Mouse (Mus musculus): ENCODE results near the gene Myocd. TPM values are rescaled to one million over a fixed set of nuclear protein-coding genes. Genes with fewer than 3 reads are reported as not detected.

The Myocd gene
- total and polyA plus RNA-seq, 2 experiments from 2014 or later = 55.9 to 129 TPM

GRCm38 (mm10) chr11:65240521-65240920 is 29.3 kb downstream of the Myocd start:
- H3K27me3 ChIP-seq (ENCODE audit: control insufficient read depth, insufficient read depth, low read length) = no peaks in the 10 kb centered on the region
- ATAC-seq (ENCODE audit: insufficient read depth, low read depth) (no peak), DNase-seq (ENCODE audit: low spot score) (no peak)
- WGBS = 84% methylated on average over 7 of the region's 7 CpGs
- TF ChIP-seq CTCF (IDR thresholded peaks at IDR 0.05; ENCODE audit: low read depth) = no peak
- TF ChIP-seq EP300 (IDR thresholded peaks at IDR 0.05; ENCODE audit: low read depth) = no peak
- H3K4me1 ChIP-seq (ENCODE audit: control insufficient read depth, insufficient read depth) = peaks cover 32% of the 10 kb centered on the region
- no peak overlapping the region for H3K4me3 ChIP-seq (ENCODE audit: low read depth, low read length)
- no peak overlapping the region for H3K4me2 ChIP-seq (ENCODE audit: low read depth, low read length)
- H3K9me3 ChIP-seq (replicated peaks; ENCODE audit: control insufficient read depth, low read length) = no peaks in the 10 kb centered on the region
- H3K27ac ChIP-seq (ENCODE audit: low read depth) = peak overlapping the region; percentile 15; the same call in 1 of the 2 replicates
- H3K36me3 ChIP-seq (replicated peaks; ENCODE audit: control insufficient read depth, insufficient read depth, low read length) = no peaks in the 10 kb centered on the region
- no peak overlapping the region for H3K9ac ChIP-seq (replicated peaks; ENCODE audit: low read depth, low read length)

GRCm38 (mm10) chr11:65237896-65238295 is 31.9 kb downstream of the Myocd start:
- Histone ChIP-seq H3K27me3 (ENCODE audit: control insufficient read depth, insufficient read depth, low read length) (no peaks in the 10 kb centered on the region), H3K4me2 (ENCODE audit: low read depth, low read length) (no peak overlapping the region), H3K36me3 (replicated peaks; ENCODE audit: control insufficient read depth, insufficient read depth, low read length) (peaks cover 4% of the 10 kb centered on the region; the same call in 1 of the 2 replicates), H3K9ac (replicated peaks; ENCODE audit: low read depth, low read length) (no peak overlapping the region), H3K9me3 (replicated peaks; ENCODE audit: control insufficient read depth, low read length) (no peaks in the 10 kb centered on the region), H3K27ac (ENCODE audit: low read depth) (0 out of 2 replicates have a peak overlapping the region, but pooled peaks have one; percentile 39), H3K4me1 (ENCODE audit: control insufficient read depth, insufficient read depth) (peaks cover 31% of the 10 kb centered on the region), H3K4me3 (ENCODE audit: low read depth, low read length) (no peak overlapping the region)
- DNase-seq (ENCODE audit: low spot score) (no peak), ATAC-seq (ENCODE audit: insufficient read depth, low read depth) (no peak)
- no peak for TF ChIP-seq CTCF (IDR thresholded peaks at IDR 0.05; ENCODE audit: low read depth)
- no peak for TF ChIP-seq EP300 (IDR thresholded peaks at IDR 0.05; ENCODE audit: low read depth)
- WGBS = 79% methylated on average over 3 of the region's 3 CpGs

GRCm38 (mm10) chr11:65236907-65237306 is 32.9 kb downstream of the Myocd start:
- Histone ChIP-seq H3K9ac (replicated peaks; ENCODE audit: low read depth, low read length) (no peak overlapping the region), H3K4me2 (ENCODE audit: low read depth, low read length) (no peak overlapping the region), H3K27ac (ENCODE audit: low read depth) (peak overlapping the region; percentile 83), H3K9me3 (replicated peaks; ENCODE audit: control insufficient read depth, low read length) (no peaks in the 10 kb centered on the region), H3K27me3 (ENCODE audit: control insufficient read depth, insufficient read depth, low read length) (no peaks in the 10 kb centered on the region), H3K4me3 (ENCODE audit: low read depth, low read length) (no peak overlapping the region), H3K36me3 (replicated peaks; ENCODE audit: control insufficient read depth, insufficient read depth, low read length) (peaks cover 7% of the 10 kb centered on the region; the same call in 1 of the 2 replicates), H3K4me1 (ENCODE audit: control insufficient read depth, insufficient read depth) (peaks cover 31% of the 10 kb centered on the region)
- ATAC-seq (ENCODE audit: insufficient read depth, low read depth) = no peak
- DNase-seq (ENCODE audit: low spot score) = no peak
- 52% methylated on average over 2 of the region's 2 CpGs for WGBS
- TF ChIP-seq CTCF (IDR thresholded peaks at IDR 0.05; ENCODE audit: low read depth) (no peak), EP300 (IDR thresholded peaks at IDR 0.05; ENCODE audit: low read depth) (no peak)

DNA sequence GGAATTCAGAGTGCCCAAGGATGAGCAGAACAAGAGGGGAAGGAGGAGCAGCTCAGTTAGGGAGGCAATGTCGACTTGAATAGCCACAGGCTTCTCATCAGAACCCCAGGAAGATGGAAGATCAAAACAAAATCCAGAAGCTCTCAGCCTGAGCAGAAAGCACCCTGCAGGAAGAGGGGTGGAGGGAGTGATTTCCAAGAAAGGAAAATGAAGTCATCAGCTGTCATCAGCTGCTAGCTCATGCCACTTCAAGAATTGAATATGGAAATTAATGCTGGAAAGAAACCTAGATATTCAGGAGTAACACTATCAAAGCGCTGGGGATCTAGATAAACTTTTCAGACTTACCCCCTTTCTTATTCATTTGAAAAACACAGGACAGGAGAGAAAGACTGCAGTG is 34.4 kb downstream of the Myocd start:
- no peaks in the 10 kb centered on the region for H3K27me3 ChIP-seq (ENCODE audit: control insufficient read depth, insufficient read depth, low read length)
- peaks cover 18% of the 10 kb centered on the region; the same call in 1 of the 2 replicates for H3K36me3 ChIP-seq (replicated peaks; ENCODE audit: control insufficient read depth, insufficient read depth, low read length)
- no peaks in the 10 kb centered on the region for H3K9me3 ChIP-seq (replicated peaks; ENCODE audit: control insufficient read depth, low read length)
- WGBS = 9% methylated on average over 2 of the region's 2 CpGs
- no peak overlapping the region for H3K4me3 ChIP-seq (ENCODE audit: low read depth, low read length)
- no peak overlapping the region for H3K9ac ChIP-seq (replicated peaks; ENCODE audit: low read depth, low read length)
- DNase-seq (ENCODE audit: low spot score) = peak; percentile 61
- no peak overlapping the region for H3K4me2 ChIP-seq (ENCODE audit: low read depth, low read length)
- TF ChIP-seq EP300 (IDR thresholded peaks at IDR 0.05; ENCODE audit: low read depth) (0 out of 2 replicates have a peak, but pooled peaks have one; percentile 39), CTCF (IDR thresholded peaks at IDR 0.05; ENCODE audit: low read depth) (no peak)
- no peak; the same call in 1 of the 2 replicates for ATAC-seq (ENCODE audit: insufficient read depth, low read depth)
- H3K27ac ChIP-seq (ENCODE audit: low read depth) = peak overlapping the region; percentile 83
- H3K4me1 ChIP-seq (ENCODE audit: control insufficient read depth, insufficient read depth) = peaks cover 31% of the 10 kb centered on the region

GRCm38 (mm10) chr11:65231771-65232170 is 38.0 kb downstream of the Myocd start:
- no peak for TF ChIP-seq CTCF (IDR thresholded peaks at IDR 0.05; ENCODE audit: low read depth)
- no peak for TF ChIP-seq EP300 (IDR thresholded peaks at IDR 0.05; ENCODE audit: low read depth)
- ATAC-seq (ENCODE audit: insufficient read depth, low read depth) = no peak
- Histone ChIP-seq H3K27me3 (ENCODE audit: control insufficient read depth, insufficient read depth, low read length) (no peaks in the 10 kb centered on the region), H3K4me2 (ENCODE audit: low read depth, low read length) (no peak overlapping the region), H3K27ac (ENCODE audit: low read depth) (0 out of 2 replicates have a peak overlapping the region, but pooled peaks have one; percentile 15), H3K36me3 (replicated peaks; ENCODE audit: control insufficient read depth, insufficient read depth, low read length) (peaks cover 36% of the 10 kb centered on the region), H3K4me3 (ENCODE audit: low read depth, low read length) (no peak overlapping the region), H3K9ac (replicated peaks; ENCODE audit: low read depth, low read length) (no peak overlapping the region), H3K4me1 (ENCODE audit: control insufficient read depth, insufficient read depth) (peaks cover 30% of the 10 kb centered on the region), H3K9me3 (replicated peaks; ENCODE audit: control insufficient read depth, low read length) (no peaks in the 10 kb centered on the region)
- WGBS = 65% methylated on average over 4 of the region's 4 CpGs
- no peak for DNase-seq (ENCODE audit: low spot score)

- H3K27me3 ChIP-seq (ENCODE audit: control insufficient read depth, insufficient read depth, low read length) = no peaks in the 10 kb centered on the region
- ATAC-seq (ENCODE audit: insufficient read depth, low read depth) (peak; percentile 76), DNase-seq (ENCODE audit: low spot score) (peak; percentile 85)
- peaks cover 47% of the 10 kb centered on the region for H3K36me3 ChIP-seq (replicated peaks; ENCODE audit: control insufficient read depth, insufficient read depth, low read length)
- H3K27ac ChIP-seq (ENCODE audit: low read depth) = peak overlapping the region; percentile 84
- H3K4me2 ChIP-seq (ENCODE audit: low read depth, low read length) = no peak overlapping the region
- peaks cover 32% of the 10 kb centered on the region for H3K4me1 ChIP-seq (ENCODE audit: control insufficient read depth, insufficient read depth)
- H3K9me3 ChIP-seq (replicated peaks; ENCODE audit: control insufficient read depth, low read length) = no peaks in the 10 kb centered on the region
- H3K9ac ChIP-seq (replicated peaks; ENCODE audit: low read depth, low read length) = no peak overlapping the region
- H3K4me3 ChIP-seq (ENCODE audit: low read depth, low read length) = no peak overlapping the region
- WGBS = 11% methylated on average over 10 of the region's 10 CpGs
- 0 out of 2 replicates have a peak, but pooled peaks have one; percentile 34 for TF ChIP-seq EP300 (IDR thresholded peaks at IDR 0.05; ENCODE audit: low read depth)
- TF ChIP-seq CTCF (IDR thresholded peaks at IDR 0.05; ENCODE audit: low read depth) = no peak
Measured at GRCm38 (mm10) chr11:65226766-65227165, 43.0 kb downstream of the Myocd start.
